In the genomic region with DNA sequence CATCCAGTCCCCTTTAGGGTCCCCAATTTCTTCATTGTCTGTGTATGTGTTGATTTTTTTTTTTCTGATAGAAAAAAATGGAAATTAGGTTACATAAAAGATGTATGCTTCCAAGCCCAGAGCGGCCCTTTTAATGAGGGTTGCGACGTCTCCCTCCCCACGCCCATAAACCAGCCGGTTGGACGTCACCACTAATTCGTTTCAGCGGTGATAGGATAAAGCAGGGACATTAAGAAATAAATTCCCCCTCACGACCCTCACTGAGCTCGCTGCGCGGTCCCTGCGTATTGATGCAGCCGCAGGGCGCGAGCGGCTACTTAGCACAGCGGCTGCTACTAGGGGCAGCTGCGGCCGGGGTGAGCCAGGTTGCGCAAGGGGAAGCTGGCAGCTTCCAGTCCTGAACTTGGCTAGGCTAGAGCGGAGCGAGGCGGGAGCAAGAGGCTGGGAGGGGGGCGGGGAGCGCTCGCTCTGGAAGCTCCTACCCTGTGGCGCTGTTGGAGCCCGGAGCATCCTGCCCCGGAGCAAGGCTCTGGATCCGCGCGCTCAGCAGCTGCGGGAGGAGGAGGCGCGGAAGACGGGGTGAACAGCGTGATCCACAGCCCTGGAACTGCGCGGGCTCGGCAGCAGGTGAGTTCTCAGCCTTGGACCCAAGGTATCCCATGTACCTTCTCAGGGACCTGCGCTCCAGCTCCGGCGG, we compare ENCODE assay signal across 8 mouse cellular contexts.
DNase-seq lines count a peak whose midpoint lies in the region; ATAC-seq and TF ChIP-seq lines count a peak whose summit lies in the region.

No protein-coding gene starts in this region.

- H3K4me1 ChIP-seq in ES-E14 (ENCODE audit: control insufficient read depth in 2 of 2, insufficient read depth in 2 of 2, low read length in 2 of 2, poor library complexity in 1 of 2): 0 out of 4 replicates have a peak, but pooled peaks cover 0 to 2% of the 10 kb centered on the region in 2 experiments
- peaks cover 15% of the 10 kb centered on the region; the same call in 1 of the 2 replicates for H3K4me1 ChIP-seq in forebrain, embryonic 11.5 days (replicated peaks; ENCODE audit: control insufficient read depth, insufficient read depth, low read length)
- peaks cover 42% of the 10 kb centered on the region for H3K4me1 ChIP-seq in hindbrain, embryonic 10.5 days (replicated peaks)
- H3K4me1 ChIP-seq in midbrain, embryonic 14.5 days (ENCODE audit: control insufficient read depth, insufficient read depth, low read length): peaks cover 6% of the 10 kb centered on the region

- no peak overlapping the region for H3K9ac ChIP-seq in ES-E14 (ENCODE audit: insufficient read depth, low read depth, low read length, poor library complexity, severe bottlenecking)
- 0 out of 2 replicates have a peak overlapping the region, but pooled peaks have one; percentile 20 for H3K9ac ChIP-seq in forebrain, embryonic 11.5 days (ENCODE audit: low read length)
- H3K9ac ChIP-seq in midbrain, embryonic 14.5 days (replicated peaks; ENCODE audit: low read length): peak overlapping the region; percentile 24; the same call in 1 of the 2 replicates

- WGBS in forebrain, embryonic 11.5 days: under 1% methylated on average over 44 of the region's 44 CpGs
- WGBS in hindbrain, embryonic 10.5 days: under 1% methylated on average over 43 of the region's 44 CpGs
- under 1% methylated on average over 44 of the region's 44 CpGs for WGBS in midbrain, embryonic 14.5 days

- no peaks in the 10 kb centered on the region for H3K36me3 ChIP-seq in ES-E14 (ENCODE audit: control insufficient read depth, insufficient read depth, low read length, poor library complexity, severe bottlenecking)
- no peaks in the 10 kb centered on the region for H3K36me3 ChIP-seq in forebrain, embryonic 11.5 days (ENCODE audit: control insufficient read depth, insufficient read depth, low read length)
- H3K36me3 ChIP-seq in hindbrain, embryonic 10.5 days: no peaks in the 10 kb centered on the region
- no peaks in the 10 kb centered on the region for H3K36me3 ChIP-seq in midbrain, embryonic 14.5 days (ENCODE audit: control insufficient read depth, insufficient read depth, low read length)

- ATAC-seq in forebrain, embryonic 11.5 days (replicated peaks; ENCODE audit: low FRiP score): 0 out of 2 replicates have a peak, but pooled peaks have one; percentile 27
- ATAC-seq in midbrain, embryonic 14.5 days (ENCODE audit: low FRiP score, low TSS enrichment): peak; percentile 62

- intact Hi-C loops in left cerebral cortex, postnatal 25 days (cut with DNase I): loop anchor here (2.0 to 10.0 kb wide), 2 partner anchors 89 to 427 kb away; a partner anchor contains a TSS

- TF ChIP-seq CTCF in brain, embryonic 14.5 days (IDR thresholded peaks at IDR 0.05; ENCODE audit: borderline replicate concordance, extremely low read depth, insufficient read depth, insufficient read length): no peak

- no peak overlapping the region for H3K27ac ChIP-seq in ES-E14 (ENCODE audit: insufficient read depth, low read depth, low read length, poor library complexity, severe bottlenecking)
- no peak overlapping the region for H3K27ac ChIP-seq in forebrain, embryonic 11.5 days (ENCODE audit: low read depth, low read length)
- H3K27ac ChIP-seq in hindbrain, embryonic 10.5 days: no peak overlapping the region
- H3K27ac ChIP-seq in midbrain, embryonic 14.5 days (replicated peaks; ENCODE audit: low read depth, low read length): no peak overlapping the region; the same call in 1 of the 2 replicates

- no peaks in the 10 kb centered on the region for H3K9me3 ChIP-seq in ES-E14 (ENCODE audit: control insufficient read depth, insufficient read depth, low read depth, low read length)
- H3K9me3 ChIP-seq in forebrain, embryonic 11.5 days (ENCODE audit: control insufficient read depth, low read length): no peaks in the 10 kb centered on the region
- H3K9me3 ChIP-seq in hindbrain, embryonic 10.5 days: no peaks in the 10 kb centered on the region
- H3K9me3 ChIP-seq in midbrain, embryonic 14.5 days (ENCODE audit: control insufficient read depth, low read length): no peaks in the 10 kb centered on the region

- H3K27me3 ChIP-seq in forebrain, embryonic 11.5 days (ENCODE audit: control insufficient read depth, insufficient read depth, low read length): peaks cover 41% of the 10 kb centered on the region
- H3K27me3 ChIP-seq in hindbrain, embryonic 10.5 days (ENCODE audit: insufficient read depth, poor library complexity, severe bottlenecking): peaks cover 86% of the 10 kb centered on the region
- peaks cover 23% of the 10 kb centered on the region for H3K27me3 ChIP-seq in midbrain, embryonic 14.5 days (ENCODE audit: control insufficient read depth, insufficient read depth, low read length)

- in situ Hi-C loops in ES-E14 (cut with MboI; ENCODE audit: low sequenced_read_pairs in 2 of 2, unreplicated experiment in 2 of 2): no loop called here

- H3K4me3 ChIP-seq in ES-E14 (ENCODE audit: insufficient read depth in 1 of 2, low read depth in 1 of 2, low read length in 2 of 2, poor library complexity in 1 of 2, severe bottlenecking in 1 of 2): peak overlapping the region; percentile 31 to 38
- peak overlapping the region; percentile 24 for H3K4me3 ChIP-seq in forebrain, embryonic 11.5 days (ENCODE audit: low read depth, low read length)
- peak overlapping the region; percentile 43 for H3K4me3 ChIP-seq in hindbrain, embryonic 10.5 days
- peak overlapping the region; percentile 35 for H3K4me3 ChIP-seq in midbrain, embryonic 14.5 days (replicated peaks; ENCODE audit: low read depth, low read length)

- no peak for TF ChIP-seq POLR2A in brain, embryonic 14.5 days (IDR thresholded peaks at IDR 0.05; ENCODE audit: borderline replicate concordance, extremely low read depth, insufficient read depth, insufficient read length, poor library complexity, severe bottlenecking)

- DNase-seq in ES-E14 (ENCODE audit: low read depth, low spot score) (no peak), adipocyte (ENCODE audit: low spot score) (no peak)
- DNase-seq in brain, embryonic 14.5 days (ENCODE audit: low read depth): peak; percentile 84
- peak; percentile 62 for DNase-seq in forebrain, embryonic 11.5 days (ENCODE audit: low spot score)
- peak; percentile 48 for DNase-seq in hindbrain, embryonic 10.5 days (ENCODE audit: low spot score)
- DNase-seq in left cerebral cortex, postnatal 25 days (ENCODE audit: low spot score in 2 of 2): peak; percentile 23 to 26
- peak; percentile 78 for DNase-seq in midbrain, embryonic 14.5 days
- no peak for DNase-seq in thymus, postnatal 0 days (ENCODE audit: low spot score)

- peak overlapping the region; percentile 49 for H3K4me2 ChIP-seq in forebrain, embryonic 11.5 days (ENCODE audit: low read depth, low read length, severe bottlenecking)
- H3K4me2 ChIP-seq in midbrain, embryonic 14.5 days (ENCODE audit: low read length): peak overlapping the region; percentile 69

TF ChIP-seq in ES-E14, 5 proteins besides CTCF, POLR2A, EP300 and RAD21:
- TF ChIP-seq ZC3H11A (IDR thresholded peaks at IDR 0.05; ENCODE audit: borderline replicate concordance, low read depth, low read length) (no peak), CHD2 (IDR thresholded peaks at IDR 0.05; ENCODE audit: low read depth, low read length) (no peak), MAFK (IDR thresholded peaks at IDR 0.05; ENCODE audit: insufficient read depth, low read depth, low read length) (no peak)
TF ChIP-seq in ES-E14: peak in this region for 0.

Comparison
In these comparisons a context has a peak if more than half of its experiments do, and no peak if none do; other contexts are left out.
1. DNase-seq: peak in brain, embryonic 14.5 days (single experiment), forebrain, embryonic 11.5 days (single experiment), hindbrain, embryonic 10.5 days (single experiment), left cerebral cortex, postnatal 25 days (2 of 2) and midbrain, embryonic 14.5 days (single experiment); none in ES-E14 (single experiment), thymus, postnatal 0 days (single experiment) and adipocyte (single experiment).
2. Peak in every context shown above with its lines, with median percentiles within 50 percentile points of each other: H3K4me3 ChIP-seq.